Mouse (Mus musculus): Measurements from ENCODE around the gene Tbc1d16.
A peak's percentile ranks its signal among the peaks of the same experiment; 100 is the strongest.

Tbc1d16 gene

DNA sequence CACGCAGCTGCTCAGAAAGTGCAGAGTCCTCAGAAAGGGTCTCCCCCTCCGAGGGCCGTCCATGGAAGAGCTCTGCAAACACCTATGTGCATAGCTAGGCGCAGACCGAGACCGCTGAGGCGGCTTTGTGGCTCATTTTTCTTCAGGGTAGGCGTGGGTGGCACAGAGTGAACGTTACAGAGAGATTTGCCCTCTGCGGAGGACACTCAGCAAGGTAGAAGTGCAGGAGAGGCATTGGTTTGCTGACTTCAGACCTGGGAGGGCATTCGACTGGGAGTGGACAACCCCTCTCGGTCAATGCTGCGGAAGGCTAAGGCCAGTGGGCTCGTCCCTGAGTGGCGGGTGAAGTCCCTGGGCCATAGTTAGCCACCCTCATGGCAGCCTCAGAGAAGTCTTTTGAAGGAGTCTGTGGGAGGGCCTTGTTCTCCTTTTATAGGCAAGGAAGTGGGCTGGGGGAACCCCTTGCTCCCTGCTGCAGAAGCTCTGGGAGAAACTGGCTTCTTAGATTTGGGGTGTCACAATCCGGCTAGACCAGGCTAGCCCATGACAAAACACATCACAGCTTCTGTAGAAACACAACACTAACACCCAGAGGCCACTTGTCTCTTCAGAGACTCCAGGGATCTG is 84.8 kb downstream of the Tbc1d16 start:
- DNase-seq (ENCODE audit: low spot score), result no peak

DNA sequence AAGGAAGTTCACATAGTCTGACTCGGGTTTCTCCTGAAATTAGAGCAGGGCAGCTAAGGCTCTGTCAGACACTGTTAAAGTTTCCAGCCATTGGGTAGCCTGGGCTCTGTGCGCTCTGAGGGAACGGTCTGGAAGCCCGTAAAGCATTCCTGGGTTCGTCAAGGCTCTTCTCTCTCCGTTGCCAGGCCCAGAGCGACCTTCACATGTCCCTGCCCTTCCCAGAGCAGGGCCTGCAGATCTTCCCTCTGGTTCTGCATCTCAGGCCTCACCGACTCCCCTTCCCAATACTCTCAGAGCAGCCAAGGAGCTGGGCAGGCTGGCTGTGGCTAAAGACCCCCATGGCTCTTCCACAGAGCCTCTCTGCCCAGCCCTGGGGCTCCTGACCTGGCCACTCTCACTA is 85.7 kb downstream of the Tbc1d16 start:
- DNase-seq (ENCODE audit: low spot score), result no peak

DNA sequence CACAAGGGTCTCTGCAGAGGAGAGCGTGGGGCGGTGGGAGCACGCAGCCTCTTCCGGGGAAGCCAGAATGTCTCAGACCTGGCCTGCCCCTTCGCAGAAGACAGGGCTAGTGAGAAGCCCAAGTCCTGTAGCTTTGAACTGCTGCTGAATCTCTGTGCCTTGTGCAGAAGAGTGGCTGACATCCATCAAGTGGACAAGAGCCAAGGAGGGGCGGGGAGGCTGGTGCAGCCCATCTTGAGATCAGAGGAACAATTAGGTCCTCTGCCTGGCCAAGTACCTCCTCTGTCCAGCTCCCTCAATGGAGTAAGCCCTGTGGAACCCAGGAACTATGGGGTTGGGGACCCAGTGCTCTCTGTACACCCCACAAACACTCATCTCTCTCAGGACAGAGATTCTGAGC is 89.3 kb downstream of the Tbc1d16 start:
- DNase-seq (ENCODE audit: low spot score), result no peak

- no peak for DNase-seq (ENCODE audit: low spot score)
Measured at GRCm38 (mm10) chr11:119138205-119138604, 90.1 kb downstream of the Tbc1d16 start.

DNA sequence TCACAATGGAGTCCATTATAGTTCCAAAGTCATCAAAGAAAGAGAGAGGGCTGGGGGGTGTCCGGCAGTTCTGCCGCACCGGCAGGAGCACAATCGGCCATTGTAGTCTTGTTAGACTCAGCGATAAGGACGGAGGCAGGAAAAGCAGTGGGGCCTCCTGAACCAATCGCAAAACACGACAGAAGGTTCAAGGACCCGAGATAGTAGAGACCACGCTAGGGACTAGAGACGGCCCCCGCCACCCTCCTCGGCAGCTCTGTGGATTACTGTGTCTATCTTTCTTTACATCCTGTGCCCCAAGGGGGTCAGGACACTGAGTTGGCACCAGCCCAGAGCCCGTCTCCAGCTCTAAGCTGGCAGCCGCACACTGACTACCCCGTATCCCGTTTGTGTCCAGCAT is 93.7 kb downstream of the Tbc1d16 start:
- DNase-seq (ENCODE audit: low spot score), result peak; percentile 84

DNA sequence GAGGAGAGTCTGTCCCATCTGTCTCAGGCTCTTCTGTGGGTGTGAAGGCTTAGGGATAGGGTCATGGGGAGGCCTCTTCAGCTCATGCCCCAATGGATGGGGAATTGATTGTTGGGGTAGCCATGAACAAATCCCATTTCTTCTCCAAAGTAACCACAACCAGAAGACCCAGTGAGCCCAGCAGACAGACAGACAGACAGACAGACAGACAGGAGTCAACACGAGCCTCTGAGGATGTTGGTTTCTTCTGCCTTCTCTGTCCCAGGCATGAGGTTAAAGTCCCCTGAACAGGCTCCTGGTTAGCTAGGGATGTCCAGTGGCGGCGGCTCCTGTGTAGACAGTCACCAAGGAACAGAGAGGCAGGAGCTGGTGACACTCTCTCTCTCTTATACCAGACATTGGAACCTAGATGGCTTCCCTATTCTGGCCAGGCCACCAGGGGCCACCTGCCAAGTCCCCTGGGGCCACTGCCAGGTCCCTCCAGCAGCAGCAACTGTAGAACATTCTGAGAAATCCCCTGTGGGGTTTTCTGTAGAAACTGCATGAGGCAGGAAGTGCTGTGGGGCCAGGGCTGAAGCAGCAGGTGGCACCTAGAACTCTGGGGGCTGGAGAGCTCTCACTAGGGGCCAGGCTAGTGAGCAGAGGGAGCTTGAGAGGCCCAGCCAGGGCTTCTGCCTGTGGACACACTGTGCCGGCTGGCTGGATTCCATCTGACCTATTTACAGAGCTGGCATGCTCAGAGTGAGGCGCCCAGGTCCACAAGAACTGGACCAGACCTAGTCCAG is 94.7 kb downstream of the Tbc1d16 start:
- DNase-seq (ENCODE audit: low spot score), result peak; percentile 63

GRCm38 (mm10) chr11:119132198-119133035 is 95.9 kb downstream of the Tbc1d16 start:
- DNase-seq (ENCODE audit: low spot score), result no peak

DNA sequence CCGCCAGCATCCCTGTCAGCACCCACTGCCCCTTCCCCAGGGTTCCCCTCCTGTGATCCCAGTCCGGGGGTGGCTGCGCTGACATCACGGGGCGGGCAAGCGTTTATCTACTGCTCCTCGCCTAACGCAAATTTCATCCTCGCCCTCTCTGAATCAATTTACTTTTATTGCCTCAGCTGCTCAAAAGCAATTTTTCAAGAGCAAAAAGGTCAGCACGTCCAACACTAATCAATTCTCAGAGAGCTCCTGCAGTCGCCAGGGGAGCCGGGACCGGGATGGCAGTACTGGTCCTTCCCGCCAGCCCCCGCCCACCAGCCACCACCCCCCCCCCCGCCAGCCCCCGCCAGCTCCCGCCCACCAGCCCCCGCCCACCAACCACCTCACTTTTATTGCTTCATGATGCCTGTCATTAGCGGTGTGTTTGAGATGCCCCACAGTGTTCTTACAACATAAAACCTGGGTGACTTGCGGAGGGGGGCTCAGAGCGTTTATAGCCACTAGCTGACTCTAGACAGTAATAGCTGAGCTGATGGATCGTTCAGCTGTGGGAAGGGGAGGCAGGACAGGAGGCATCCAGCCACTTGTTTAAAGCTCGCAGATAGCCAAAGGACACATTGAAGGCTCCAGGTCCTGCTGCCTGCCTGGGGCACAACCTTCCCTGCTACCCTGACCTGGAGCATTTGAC is 98.1 kb downstream of the Tbc1d16 start:
- DNase-seq (ENCODE audit: low spot score), result no peak

GRCm38 (mm10) chr11:119129281-119130058 is 98.8 kb downstream of the Tbc1d16 start:
- DNase-seq (ENCODE audit: low spot score), result no peak

DNA sequence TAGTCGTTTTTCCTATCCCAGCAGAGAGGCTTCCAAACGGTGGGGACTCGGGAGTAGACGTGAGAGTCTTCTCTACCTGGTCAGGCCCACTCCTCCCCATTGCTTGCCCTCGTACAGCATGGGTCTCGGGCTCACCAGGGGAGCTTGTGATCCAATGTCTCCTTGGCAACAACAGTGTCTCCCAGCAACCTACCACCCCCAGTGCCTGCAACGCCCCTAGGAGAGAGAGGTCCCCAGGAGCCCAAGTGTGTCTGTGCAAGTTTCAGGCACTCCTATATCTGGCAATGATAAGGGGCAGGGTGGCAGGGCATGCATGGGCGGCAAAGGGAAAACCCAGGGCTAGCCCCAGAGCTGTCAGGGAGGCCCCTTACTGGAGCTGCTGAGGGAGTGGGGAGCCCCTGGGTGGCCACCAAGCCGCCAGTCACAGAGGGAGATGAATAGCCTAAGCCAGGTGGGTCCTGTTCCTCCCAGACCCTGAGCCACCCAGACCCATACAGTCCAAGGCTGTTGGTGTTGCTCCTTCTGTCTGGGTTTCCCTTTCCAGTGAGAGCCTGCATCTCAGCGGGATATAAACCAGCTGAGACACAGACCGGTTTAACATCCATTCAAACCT is 99.5 kb downstream of the Tbc1d16 start:
- DNase-seq (ENCODE audit: low spot score), result no peak

- peak; percentile 73 for DNase-seq (ENCODE audit: low spot score)
Measured at GRCm38 (mm10) chr11:119127686-119128473, 100.4 kb downstream of the Tbc1d16 start.

GRCm38 (mm10) chr11:119127147-119127546 is 101.2 kb downstream of the Tbc1d16 start:
- DNase-seq (ENCODE audit: low spot score), result no peak

DNA sequence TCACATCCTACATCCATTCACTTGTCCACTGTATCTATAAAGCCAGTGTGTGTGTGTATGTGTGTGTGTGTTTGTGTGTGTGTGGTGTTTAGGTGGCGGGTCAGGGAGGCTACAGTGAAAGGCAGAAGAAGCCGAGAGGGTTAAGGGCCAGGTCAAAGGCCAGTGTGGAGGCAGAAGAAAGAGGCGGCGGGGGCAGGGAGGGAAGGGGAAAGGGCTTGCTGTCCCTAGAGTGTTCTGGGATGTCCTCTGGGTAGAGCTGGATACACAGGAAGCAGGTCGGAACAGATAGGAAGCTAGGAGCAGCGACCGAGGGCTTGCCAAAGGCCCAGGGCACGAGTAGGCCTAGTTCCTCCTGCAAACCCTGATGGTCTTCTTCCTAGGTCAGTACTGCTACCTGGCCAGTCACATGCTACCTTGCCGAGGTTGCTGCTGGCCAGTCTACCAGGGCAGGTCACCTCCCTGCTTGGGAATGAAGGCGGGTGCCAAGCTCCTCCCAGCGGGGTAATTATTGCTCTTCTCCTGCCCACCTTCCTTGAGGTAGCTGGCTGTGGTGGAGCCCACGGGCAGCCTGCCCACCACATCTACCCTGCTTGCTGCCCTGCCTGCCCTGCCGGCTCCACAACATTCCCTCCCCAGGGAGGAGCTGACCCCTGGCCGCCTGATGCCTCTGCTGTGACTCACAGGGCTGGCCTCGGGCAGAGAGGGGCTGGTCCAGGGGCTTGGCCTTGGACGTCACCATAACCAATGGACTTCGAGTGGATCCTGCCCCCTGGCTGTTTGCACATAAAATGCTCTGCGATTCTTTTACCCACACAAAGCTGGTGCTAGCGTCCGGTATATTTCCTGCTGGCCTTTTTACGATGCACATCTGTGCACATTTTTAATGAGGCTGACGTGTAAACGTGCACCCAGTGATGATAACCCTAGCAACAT is 102.1 kb downstream of the Tbc1d16 start:
- DNase-seq (ENCODE audit: low spot score), result peak; percentile 81

DNA sequence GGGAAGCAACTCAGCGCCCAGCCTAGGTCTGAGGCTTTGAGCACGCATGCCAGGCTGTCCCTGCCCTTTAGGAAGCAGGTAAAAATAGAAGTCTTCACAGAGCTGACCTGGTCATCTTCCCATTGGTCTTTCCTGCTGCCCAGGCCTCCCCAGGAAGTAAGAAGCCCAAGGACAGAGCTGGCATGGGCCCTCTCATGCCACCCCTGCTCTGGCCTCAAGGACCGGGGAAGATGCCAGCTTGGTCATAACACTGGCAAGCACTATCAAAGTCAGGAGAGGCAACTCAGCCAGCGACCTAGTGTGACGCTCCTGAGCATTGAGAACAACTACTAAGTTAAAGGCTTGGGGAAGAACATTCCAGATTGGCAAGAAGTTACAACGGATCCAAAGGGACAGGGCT is 103.8 kb downstream of the Tbc1d16 start:
- no peak for DNase-seq (ENCODE audit: low spot score)

GRCm38 (mm10) chr11:119123522-119124319 is 104.6 kb downstream of the Tbc1d16 start:
- no peak for DNase-seq (ENCODE audit: low spot score)

DNA sequence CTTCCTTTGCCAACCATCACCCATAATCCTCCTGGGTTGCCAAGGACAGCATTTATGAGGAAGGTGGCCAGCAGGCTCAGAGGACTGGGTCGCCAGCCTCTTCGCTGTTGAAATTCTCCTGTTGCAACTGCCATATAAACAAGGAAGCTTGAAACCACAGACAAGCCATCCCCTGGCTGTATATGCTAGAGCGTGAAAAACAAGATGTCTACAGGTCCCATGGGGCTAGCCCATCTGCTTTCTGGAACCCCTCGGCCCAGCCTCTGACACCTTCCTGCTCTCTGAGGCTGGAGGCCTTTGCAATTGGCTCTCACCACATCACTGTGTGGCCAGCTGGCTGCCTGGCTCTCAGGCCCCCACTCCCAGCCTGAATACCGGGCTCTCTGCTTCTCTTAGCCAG is 105.9 kb downstream of the Tbc1d16 start:
- DNase-seq (ENCODE audit: low spot score), result no peak

DNA sequence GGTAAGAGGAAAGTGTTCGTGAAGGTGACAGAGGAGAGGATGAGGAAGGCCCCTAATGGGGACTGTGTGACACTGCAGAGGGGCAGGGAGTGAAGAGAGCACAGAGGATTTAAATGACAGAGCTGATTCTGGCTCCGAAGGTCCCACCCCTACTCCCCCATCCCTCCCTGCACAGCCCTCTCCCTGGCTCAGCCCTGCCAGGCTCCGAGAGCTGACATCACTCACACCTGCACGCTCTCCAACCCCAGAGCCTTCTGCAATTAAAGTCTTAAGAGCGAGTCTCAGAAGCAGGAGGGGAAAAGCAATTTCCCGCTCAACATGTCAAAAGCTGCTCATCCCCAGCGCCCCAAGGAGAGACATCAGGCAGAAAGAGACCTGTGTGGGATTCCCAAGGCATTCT is 109.4 kb downstream of the Tbc1d16 start:
- DNase-seq (ENCODE audit: low spot score), result no peak

DNA sequence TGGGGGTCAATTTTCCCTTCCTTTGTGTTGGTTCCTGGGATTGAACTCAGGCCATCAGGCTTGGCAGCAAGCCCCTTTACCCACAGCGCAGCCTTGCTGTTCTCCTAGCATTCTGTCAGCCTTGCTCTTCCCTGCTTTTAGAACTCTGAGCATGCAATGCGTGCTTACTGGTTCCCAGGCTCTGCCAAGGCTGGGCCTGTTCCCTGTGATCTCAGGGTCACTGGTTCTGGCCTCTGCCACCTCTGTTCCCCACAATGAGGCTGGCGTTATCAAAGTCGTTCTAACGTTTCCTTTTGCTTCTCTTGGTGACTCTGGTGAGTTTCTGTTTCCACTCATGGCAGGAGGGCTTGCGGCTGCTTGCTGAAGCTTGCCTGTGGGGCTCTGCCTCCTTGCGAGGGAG is 110.4 kb downstream of the Tbc1d16 start:
- DNase-seq (ENCODE audit: low spot score), result no peak
